ENCODE assay signal across 8 mouse cellular contexts in the genomic region with DNA sequence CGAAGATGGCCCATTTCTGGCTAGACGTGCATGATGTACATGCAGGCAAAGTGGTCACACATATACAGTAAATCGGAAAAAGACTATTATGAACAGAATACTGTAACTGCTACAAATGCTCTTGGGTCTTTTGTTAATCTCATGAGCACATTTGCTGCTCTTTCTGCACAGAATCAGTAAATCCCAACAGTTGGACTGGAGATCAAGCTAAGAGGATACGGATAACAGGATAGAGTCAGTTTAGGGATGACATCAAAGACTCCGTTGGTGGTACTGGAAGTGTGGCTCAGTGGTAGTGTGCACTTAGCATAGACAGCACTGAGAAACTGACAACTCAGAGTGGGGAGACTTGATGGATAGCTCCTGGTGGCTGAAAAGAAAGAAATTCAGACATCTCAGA. TPM values are rescaled to one million over a fixed set of nuclear protein-coding genes. Genes with fewer than 3 reads are reported as not detected.
DNase-seq lines count a peak whose midpoint lies in the region; ATAC-seq and TF ChIP-seq lines count a peak whose summit lies in the region.

No protein-coding gene starts in this region.

- peak overlapping the region; percentile 99 for H3K9ac ChIP-seq in lung, embryonic 16.5 days (ENCODE audit: low read length)
- peak overlapping the region; percentile 89 for H3K9ac ChIP-seq in embryonic facial prominence, embryonic 15.5 days
- H3K9ac ChIP-seq in limb, embryonic 13.5 days = peak overlapping the region; percentile 94

- TF ChIP-seq POLR2A in small intestine, adult 2 months (IDR thresholded peaks at IDR 0.05; ENCODE audit: low read depth, low read length) = no peak

- peaks cover 14% of the 10 kb centered on the region for H3K36me3 ChIP-seq in lung, embryonic 16.5 days (ENCODE audit: control insufficient read depth, insufficient read depth, low read length)
- peaks cover 19% of the 10 kb centered on the region for H3K36me3 ChIP-seq in embryonic facial prominence, embryonic 15.5 days
- peaks cover 35% of the 10 kb centered on the region for H3K36me3 ChIP-seq in limb, embryonic 13.5 days
- H3K36me3 ChIP-seq in small intestine, adult 2 months (ENCODE audit: control insufficient read depth, insufficient read depth, low read length) = peaks cover 12% of the 10 kb centered on the region

- intact Hi-C loops in left cerebral cortex, postnatal 10 days (cut with DNase I) = loop anchor here (5.0 kb wide), 1 partner anchor 109 kb away; no protein-coding TSS in a partner anchor

- peak overlapping the region; percentile 97 for H3K4me3 ChIP-seq in lung, embryonic 16.5 days (ENCODE audit: low read length)
- H3K4me3 ChIP-seq in embryonic facial prominence, embryonic 15.5 days (replicated peaks) = peak overlapping the region; percentile 90
- peak overlapping the region; percentile 90 for H3K4me3 ChIP-seq in limb, embryonic 13.5 days
- H3K4me3 ChIP-seq in small intestine, adult 2 months (ENCODE audit: low read depth, low read length) = peak overlapping the region; percentile 82; the same call in 1 of the 2 replicates

- ATAC-seq in lung, embryonic 16.5 days (ENCODE audit: low read depth) = no peak
- ATAC-seq in embryonic facial prominence, embryonic 15.5 days (ENCODE audit: insufficient number of reproducible peaks, low FRiP score, low TSS enrichment, low read depth) = no peak
- ATAC-seq in limb, embryonic 13.5 days (ENCODE audit: low FRiP score, low read depth) = no peak

- H3K4me1 ChIP-seq in lung, embryonic 16.5 days (replicated peaks; ENCODE audit: control insufficient read depth, insufficient read depth, low read length) = peaks cover 12% of the 10 kb centered on the region
- H3K4me1 ChIP-seq in embryonic facial prominence, embryonic 15.5 days = peaks cover 8% of the 10 kb centered on the region
- H3K4me1 ChIP-seq in limb, embryonic 13.5 days = peaks cover 12% of the 10 kb centered on the region
- peaks cover 12% of the 10 kb centered on the region; the same call in 1 of the 2 replicates for H3K4me1 ChIP-seq in small intestine, adult 2 months (ENCODE audit: control insufficient read depth, insufficient read depth, insufficient read length, low read length)

- H3K27me3 ChIP-seq in lung, embryonic 16.5 days (ENCODE audit: control insufficient read depth, insufficient read depth, low read depth, low read length) = no peaks in the 10 kb centered on the region
- H3K27me3 ChIP-seq in embryonic facial prominence, embryonic 15.5 days = no peaks in the 10 kb centered on the region
- no peaks in the 10 kb centered on the region for H3K27me3 ChIP-seq in limb, embryonic 13.5 days
- H3K27me3 ChIP-seq in small intestine, adult 2 months (ENCODE audit: control insufficient read depth, insufficient read depth, low read length) = no peaks in the 10 kb centered on the region

- peak overlapping the region; percentile 99 for H3K27ac ChIP-seq in lung, embryonic 16.5 days (ENCODE audit: low read length)
- peak overlapping the region; percentile 97 for H3K27ac ChIP-seq in embryonic facial prominence, embryonic 15.5 days (replicated peaks)
- H3K27ac ChIP-seq in limb, embryonic 13.5 days = peak overlapping the region; percentile 92; the same call in 1 of the 2 replicates
- H3K27ac ChIP-seq in small intestine, adult 2 months (ENCODE audit: insufficient read depth, low read depth, low read length) = peak overlapping the region; percentile 81; the same call in 1 of the 2 replicates

- TF ChIP-seq CTCF in small intestine, adult 2 months (IDR thresholded peaks at IDR 0.05; ENCODE audit: extremely low read depth, insufficient read length, insufficient replicate concordance, low read depth, low read length) = no peak

- WGBS in lung, embryonic 16.5 days = 21% methylated on average over 5 of the region's 5 CpGs
- WGBS in embryonic facial prominence, embryonic 15.5 days = 19% methylated on average over 5 of the region's 5 CpGs
- 36% methylated on average over 5 of the region's 5 CpGs for WGBS in limb, embryonic 13.5 days
- WGBS in small intestine, adult 2 months = 25% methylated on average over 5 of the region's 5 CpGs

- DNase-seq in lung, postnatal 4 days = no peak
- no peak for DNase-seq in layer of hippocampus, adult 11-12 months (ENCODE audit: low spot score)
- DNase-seq in layer of hippocampus, adult 9-11 months = no peak
- no peak for DNase-seq in left cerebral cortex, postnatal 10 days (ENCODE audit: extremely low spot score in 1 of 2, low spot score in 2 of 2)

- peak overlapping the region; percentile 59 for H3K4me2 ChIP-seq in lung, embryonic 16.5 days (ENCODE audit: low read depth, low read length)
- peak overlapping the region; percentile 65 for H3K4me2 ChIP-seq in embryonic facial prominence, embryonic 15.5 days (replicated peaks)
- H3K4me2 ChIP-seq in limb, embryonic 13.5 days (replicated peaks) = peak overlapping the region; percentile 73

- H3K9me3 ChIP-seq in lung, embryonic 16.5 days (ENCODE audit: control insufficient read depth, low read length) = no peaks in the 10 kb centered on the region
- no peaks in the 10 kb centered on the region for H3K9me3 ChIP-seq in embryonic facial prominence, embryonic 15.5 days (replicated peaks)
- H3K9me3 ChIP-seq in limb, embryonic 13.5 days = no peaks in the 10 kb centered on the region

RNA-seq across cellular contexts. Expression of a gene that starts 0.8 kb away (rescaled TPM):
- 65.0 and 69.3 TPM in 2 replicates for polyA plus RNA-seq in lung, embryonic 16.5 days (2015; fragmentation: Nextera tagmentation; extraction: Ambion mirVana)
- polyA plus RNA-seq in embryonic facial prominence, embryonic 15.5 days (2015; fragmentation: Nextera tagmentation; extraction: Ambion mirVana) = 57.1 and 57.4 TPM in 2 replicates
- 63.5 and 67.1 TPM in 2 replicates for polyA plus RNA-seq in limb, embryonic 13.5 days (2015; fragmentation: Nextera tagmentation; extraction: Ambion mirVana)
- polyA plus RNA-seq in small intestine, adult 2 months (2012; rRNA removed) = 6.5 and 12.4 TPM in 2 replicates
- 10 to 100 TPM; 68.8 to 75.0 TPM for total RNA-seq in left cerebral cortex, postnatal 10 days (2021)
